Mouse (Mus musculus): ENCODE results near the gene Aig1. TPM values are rescaled to one million over a fixed set of nuclear protein-coding genes. Genes with fewer than 3 reads are reported as not detected.

Aig1 gene
- polyA plus RNA-seq, 1 experiment from 2014 or later: 24.2 TPM

DNA sequence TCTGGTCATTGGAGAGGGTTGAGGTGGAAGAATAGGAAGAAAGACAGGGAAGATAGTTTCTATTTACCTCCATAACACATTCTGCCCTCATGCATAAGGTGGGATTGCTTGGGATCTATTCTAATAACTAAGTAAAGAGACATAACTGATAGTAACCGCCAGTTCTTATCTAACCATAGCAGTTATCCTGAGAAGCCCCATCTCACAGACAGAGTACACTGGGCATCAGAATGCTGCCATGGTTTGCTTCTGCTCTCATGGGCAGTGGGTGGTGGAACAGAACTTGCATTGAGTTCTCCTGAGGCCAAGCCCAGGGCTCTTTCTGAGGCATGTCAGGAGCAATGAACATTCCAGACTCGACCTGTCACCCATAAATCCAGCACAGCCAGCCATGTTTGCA is 105.6 kb downstream of the Aig1 start:
- H3K4me1 ChIP-seq: no peaks in the 10 kb centered on the region
- H3K36me3 ChIP-seq (replicated peaks): no peaks in the 10 kb centered on the region
- DNase-seq (ENCODE audit: low spot score): no peak
- no peaks in the 10 kb centered on the region for H3K9me3 ChIP-seq
- WGBS: 88% methylated on average over 2 of the region's 2 CpGs
- no peaks in the 10 kb centered on the region for H3K27me3 ChIP-seq (replicated peaks; ENCODE audit: low read depth, poor library complexity, severe bottlenecking)
- H3K4me3 ChIP-seq: no peak overlapping the region
- H3K27ac ChIP-seq (replicated peaks): no peak overlapping the region

DNA sequence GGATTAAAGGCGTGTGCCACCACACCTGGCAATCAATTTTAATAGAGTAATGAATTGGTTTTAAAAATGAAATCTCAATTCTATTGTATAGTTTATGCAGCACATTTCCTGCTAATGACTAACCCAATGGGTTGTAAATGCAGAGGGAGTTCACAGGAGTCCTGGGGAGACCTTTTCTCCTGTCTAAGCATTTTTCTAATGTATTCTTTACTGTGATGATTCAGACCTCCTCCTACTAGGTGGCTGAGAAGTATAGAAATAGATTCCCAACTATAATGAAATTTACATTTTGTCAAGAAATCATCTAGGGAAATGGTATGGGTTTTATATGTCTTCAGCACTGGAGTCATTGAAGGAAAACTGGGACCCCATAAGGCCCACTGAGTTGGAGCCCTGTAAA is 114.1 kb downstream of the Aig1 start:
- Histone ChIP-seq H3K4me3 (no peak overlapping the region), H3K4me1 (no peaks in the 10 kb centered on the region), H3K27me3 (replicated peaks; ENCODE audit: low read depth, poor library complexity, severe bottlenecking) (no peaks in the 10 kb centered on the region), H3K36me3 (replicated peaks) (no peaks in the 10 kb centered on the region), H3K9me3 (no peaks in the 10 kb centered on the region), H3K27ac (replicated peaks) (no peak overlapping the region)
- 98% methylated on average over 1 of the region's 1 CpGs for WGBS
- no peak for DNase-seq (ENCODE audit: low spot score)

DNA sequence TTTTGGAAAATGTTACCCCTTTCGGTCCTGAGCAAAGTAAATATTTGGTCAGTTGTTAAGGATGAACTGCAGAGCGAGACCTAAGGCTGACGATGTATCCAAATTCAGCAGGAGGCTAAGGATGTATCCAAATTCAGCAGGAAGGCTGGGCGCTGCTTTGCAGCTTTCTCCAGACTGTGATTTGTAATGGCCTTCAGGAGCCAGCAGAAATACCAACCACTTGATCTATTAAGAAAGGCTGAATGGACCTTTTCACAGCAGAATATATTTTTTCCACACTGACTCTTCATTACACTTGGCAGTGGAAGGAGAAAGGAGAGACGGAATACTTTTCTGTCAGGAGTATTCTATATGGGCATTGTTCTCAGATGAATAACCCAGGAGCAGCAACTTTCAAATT is 115.0 kb downstream of the Aig1 start:
- no peaks in the 10 kb centered on the region for H3K27me3 ChIP-seq (replicated peaks; ENCODE audit: low read depth, poor library complexity, severe bottlenecking)
- DNase-seq (ENCODE audit: low spot score): no peak
- no peaks in the 10 kb centered on the region for H3K36me3 ChIP-seq (replicated peaks)
- no peak overlapping the region for H3K27ac ChIP-seq (replicated peaks)
- 82% methylated on average over 5 of the region's 5 CpGs for WGBS
- no peaks in the 10 kb centered on the region for H3K9me3 ChIP-seq
- H3K4me3 ChIP-seq: no peak overlapping the region
- no peaks in the 10 kb centered on the region for H3K4me1 ChIP-seq

DNA sequence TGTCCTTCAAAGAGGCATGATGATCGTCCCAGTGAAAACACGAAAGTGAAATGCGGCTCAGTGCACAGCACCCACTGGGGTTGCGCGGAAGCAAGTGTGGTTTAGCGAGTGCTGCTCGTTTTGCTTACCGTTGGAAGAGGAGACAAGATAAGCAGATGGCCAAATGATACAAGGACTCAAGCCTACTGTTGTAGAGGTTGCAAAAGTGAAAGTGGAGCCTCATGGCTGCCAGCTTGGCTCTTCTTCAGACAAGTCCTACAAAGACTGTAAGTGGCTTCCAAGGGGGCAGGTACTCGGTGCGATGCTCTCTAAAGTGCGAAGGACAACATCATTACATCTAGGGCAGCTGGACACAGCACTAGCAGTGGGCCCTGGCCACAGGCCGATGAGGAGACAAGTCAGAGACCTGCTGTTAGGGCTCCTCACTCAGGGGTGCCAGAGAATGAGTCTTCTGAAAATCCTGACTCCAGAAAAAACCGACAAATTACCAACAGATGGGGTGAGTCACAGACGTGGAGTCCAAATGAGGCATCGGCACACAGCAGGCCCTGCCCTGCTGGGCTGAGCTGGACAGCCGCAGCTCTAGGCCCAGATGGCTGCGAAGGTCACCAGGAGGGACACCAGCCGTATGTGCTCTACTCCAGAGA is 129.2 kb downstream of the Aig1 start:
- no peak for DNase-seq (ENCODE audit: low spot score)
- H3K9me3 ChIP-seq: no peaks in the 10 kb centered on the region
- peaks cover 4% of the 10 kb centered on the region; the same call in 1 of the 2 replicates for H3K4me1 ChIP-seq
- no peak overlapping the region for H3K4me3 ChIP-seq
- no peaks in the 10 kb centered on the region for H3K27me3 ChIP-seq (replicated peaks; ENCODE audit: low read depth, poor library complexity, severe bottlenecking)
- H3K27ac ChIP-seq (replicated peaks): no peak overlapping the region; the same call in 1 of the 2 replicates
- no peaks in the 10 kb centered on the region for H3K36me3 ChIP-seq (replicated peaks)
- 85% methylated on average over 18 of the region's 18 CpGs for WGBS

DNA sequence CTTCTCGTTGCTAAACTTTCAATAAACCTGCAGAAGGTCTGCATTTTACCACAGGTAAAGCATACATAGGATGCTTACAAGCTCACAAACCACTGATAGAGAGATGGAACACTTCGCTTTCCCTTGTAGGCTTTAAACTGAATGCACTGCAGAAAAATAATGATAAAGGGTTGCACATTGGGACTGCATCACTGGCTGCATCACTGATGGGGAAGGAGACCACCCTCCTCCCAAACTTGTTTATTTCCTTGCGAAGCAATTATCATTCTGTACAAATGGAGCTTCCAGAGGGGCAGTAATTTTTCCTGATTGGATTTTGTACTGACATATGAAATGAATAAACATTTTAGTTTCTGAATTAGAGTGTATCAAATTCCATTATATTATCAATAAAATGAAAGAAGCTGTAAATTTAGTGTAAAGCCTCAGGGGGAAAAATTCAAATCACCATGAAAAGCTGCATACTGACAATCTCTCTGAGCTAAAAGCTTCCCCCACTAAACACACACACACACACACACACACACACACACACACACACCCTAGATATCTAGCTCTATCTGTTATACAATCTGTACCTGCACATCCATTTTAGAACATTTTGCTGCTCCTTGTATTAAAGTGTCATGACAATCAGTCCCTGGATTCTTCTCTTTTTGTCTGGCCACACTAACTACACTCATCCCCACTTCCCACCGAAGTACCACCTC is 138.6 kb downstream of the Aig1 start:
- DNase-seq (ENCODE audit: low spot score): no peak
- 90% methylated on average over 4 of the region's 4 CpGs for WGBS
- Histone ChIP-seq H3K4me1 (no peaks in the 10 kb centered on the region), H3K27me3 (replicated peaks; ENCODE audit: low read depth, poor library complexity, severe bottlenecking) (no peaks in the 10 kb centered on the region), H3K4me3 (no peak overlapping the region), H3K9me3 (no peaks in the 10 kb centered on the region), H3K36me3 (replicated peaks) (no peaks in the 10 kb centered on the region), H3K27ac (replicated peaks) (no peak overlapping the region)

DNA sequence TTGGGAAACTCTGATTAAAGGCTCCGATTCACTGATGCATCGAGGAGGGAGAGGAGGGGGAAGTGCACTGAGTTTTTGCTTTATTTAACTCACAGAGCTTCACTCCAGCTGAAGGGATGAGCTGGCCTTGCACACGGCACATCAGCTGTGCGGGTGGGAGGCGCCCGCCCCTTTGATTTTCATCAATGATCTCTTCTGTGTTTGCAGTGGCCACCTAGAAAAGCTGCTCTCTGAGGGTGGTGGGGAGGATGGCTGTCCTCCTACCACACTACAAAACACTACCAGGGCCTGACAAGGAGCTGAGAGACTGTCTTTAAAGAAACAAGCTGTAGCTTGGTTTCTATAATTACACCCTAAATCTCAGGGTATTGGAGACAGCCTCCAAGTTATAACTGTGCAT is 141.1 kb downstream of the Aig1 start:
- 67% methylated on average over 6 of the region's 6 CpGs for WGBS

DNA sequence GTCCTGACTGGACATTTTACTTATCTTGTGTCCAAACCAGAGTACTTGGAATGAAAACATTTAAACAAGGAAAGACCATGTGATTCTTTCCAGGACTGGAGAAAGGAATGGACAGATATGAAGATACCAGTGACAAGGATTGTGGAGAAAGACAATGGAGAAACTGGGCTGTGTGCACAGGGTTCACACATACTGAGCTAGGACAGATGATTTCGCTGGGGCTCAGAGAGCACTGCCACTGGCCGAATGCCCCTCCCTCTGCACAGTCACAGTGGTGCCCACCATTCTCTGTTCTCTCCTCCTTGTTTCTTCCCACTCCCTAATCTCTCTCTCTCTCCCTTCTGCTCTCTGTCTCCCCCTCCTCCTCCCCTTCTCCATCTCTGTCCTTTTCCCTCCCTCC is 142.6 kb downstream of the Aig1 start:
- no peaks in the 10 kb centered on the region for H3K36me3 ChIP-seq (replicated peaks)
- H3K27me3 ChIP-seq (replicated peaks; ENCODE audit: low read depth, poor library complexity, severe bottlenecking): no peaks in the 10 kb centered on the region
- H3K9me3 ChIP-seq: no peaks in the 10 kb centered on the region; the same call in 1 of the 2 replicates
- no peak overlapping the region for H3K27ac ChIP-seq (replicated peaks)
- no peaks in the 10 kb centered on the region for H3K4me1 ChIP-seq
- no peak overlapping the region for H3K4me3 ChIP-seq
- DNase-seq (ENCODE audit: low spot score): no peak
- WGBS: 90% methylated on average over 2 of the region's 2 CpGs

More for the DNA sequence above, 141.1 kb downstream of the Aig1 start:
- Histone ChIP-seq H3K27ac (replicated peaks) (no peak overlapping the region), H3K4me3 (no peak overlapping the region), H3K4me1 (no peaks in the 10 kb centered on the region), H3K27me3 (replicated peaks; ENCODE audit: low read depth, poor library complexity, severe bottlenecking) (no peaks in the 10 kb centered on the region), H3K36me3 (replicated peaks) (no peaks in the 10 kb centered on the region), H3K9me3 (no peaks in the 10 kb centered on the region)
- DNase-seq (ENCODE audit: low spot score): no peak

DNA sequence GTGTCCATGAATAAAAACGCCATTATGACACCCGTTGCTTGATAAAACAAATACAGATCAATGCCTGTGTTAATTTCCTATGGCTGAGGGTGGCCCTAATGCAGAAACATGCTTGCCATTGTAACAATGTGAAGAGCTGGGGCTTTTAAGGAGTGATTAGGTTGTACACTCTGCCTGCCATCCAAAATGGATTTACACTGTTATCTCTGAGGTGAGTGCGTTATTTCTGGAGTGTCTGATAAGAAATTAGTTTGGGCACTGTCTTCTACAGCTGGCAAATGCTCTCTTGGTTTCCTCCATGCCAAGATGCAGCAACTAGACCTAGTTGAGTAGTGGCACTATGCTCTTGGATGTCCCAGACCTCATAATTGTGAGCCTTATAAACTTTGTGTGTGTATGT is 143.5 kb downstream of the Aig1 start:
- no peak overlapping the region for H3K4me3 ChIP-seq
- WGBS: 93% methylated on average over 3 of the region's 3 CpGs

DNA sequence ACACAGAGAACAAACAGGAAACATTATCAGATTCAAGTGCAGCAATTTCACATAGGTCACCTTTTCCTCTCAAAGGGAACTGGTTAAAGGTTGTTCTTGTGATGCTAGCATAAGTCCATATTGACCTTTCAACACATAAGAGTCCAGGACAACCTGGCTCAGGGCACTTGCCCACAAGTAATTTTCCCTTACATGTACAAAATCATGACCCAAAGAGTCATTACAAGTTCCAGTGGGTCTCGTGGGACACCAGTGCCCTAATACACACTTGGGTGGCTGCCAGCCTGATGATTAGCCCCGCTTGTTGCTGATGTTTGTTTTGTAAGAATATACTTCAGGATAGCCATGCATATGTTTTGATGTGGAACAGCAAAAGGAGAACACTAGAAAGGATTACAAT is 152.6 kb downstream of the Aig1 start:
- Histone ChIP-seq H3K9me3 (no peaks in the 10 kb centered on the region), H3K4me3 (no peak overlapping the region), H3K36me3 (replicated peaks) (no peaks in the 10 kb centered on the region), H3K27me3 (replicated peaks; ENCODE audit: low read depth, poor library complexity, severe bottlenecking) (no peaks in the 10 kb centered on the region), H3K27ac (replicated peaks) (no peak overlapping the region), H3K4me1 (peaks cover 35% of the 10 kb centered on the region)
- no peak for DNase-seq (ENCODE audit: low spot score)
- 69% methylated on average over 2 of the region's 2 CpGs for WGBS

More for the DNA sequence above, 143.5 kb downstream of the Aig1 start:
- Histone ChIP-seq H3K36me3 (replicated peaks) (no peaks in the 10 kb centered on the region), H3K27me3 (replicated peaks; ENCODE audit: low read depth, poor library complexity, severe bottlenecking) (no peaks in the 10 kb centered on the region), H3K27ac (replicated peaks) (no peak overlapping the region), H3K4me1 (no peaks in the 10 kb centered on the region), H3K9me3 (no peaks in the 10 kb centered on the region; the same call in 1 of the 2 replicates)
- no peak for DNase-seq (ENCODE audit: low spot score)

DNA sequence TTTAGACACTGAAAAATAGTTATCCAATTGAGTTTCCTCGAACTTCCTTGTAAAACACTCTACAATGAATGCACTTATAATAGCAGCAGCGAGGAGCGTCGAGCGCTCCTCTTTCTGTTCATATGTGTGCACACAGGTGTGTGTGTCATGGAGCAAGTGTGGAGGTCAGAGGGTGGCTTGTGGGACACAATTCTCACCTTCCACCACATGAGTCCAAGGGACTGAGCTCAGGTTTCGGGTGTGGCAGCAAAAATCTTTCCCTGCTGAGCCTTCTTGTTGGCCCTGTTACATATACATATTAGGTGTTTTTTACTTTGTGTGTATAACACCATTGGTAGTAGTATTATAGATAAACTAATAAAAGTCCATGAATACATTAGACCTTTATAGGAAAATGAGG is 153.2 kb downstream of the Aig1 start:
- no peak for DNase-seq (ENCODE audit: low spot score)
- Histone ChIP-seq H3K9me3 (no peaks in the 10 kb centered on the region), H3K36me3 (replicated peaks) (no peaks in the 10 kb centered on the region), H3K4me1 (peaks cover 36% of the 10 kb centered on the region), H3K27ac (replicated peaks) (no peak overlapping the region), H3K27me3 (replicated peaks; ENCODE audit: low read depth, poor library complexity, severe bottlenecking) (no peaks in the 10 kb centered on the region), H3K4me3 (no peak overlapping the region)
- 87% methylated on average over 6 of the region's 6 CpGs for WGBS

DNA sequence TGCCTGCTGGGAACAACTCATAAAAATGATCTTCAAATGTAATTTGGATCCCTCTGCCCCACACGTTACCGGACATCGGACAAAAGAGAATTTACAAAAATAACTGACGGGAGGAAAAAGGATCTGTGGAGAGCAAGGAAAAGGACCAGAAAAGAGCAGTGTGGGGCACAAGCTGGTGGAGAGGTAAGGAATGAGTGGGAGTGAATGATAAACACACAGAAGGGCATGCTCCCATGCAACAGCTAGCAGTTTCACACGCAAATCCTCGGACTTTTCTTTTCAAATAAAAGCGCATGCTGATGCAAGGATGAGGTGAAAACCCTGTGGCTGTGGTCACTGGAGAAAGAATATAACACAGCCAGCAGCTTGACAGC is 153.9 kb downstream of the Aig1 start:
- H3K36me3 ChIP-seq (replicated peaks): no peaks in the 10 kb centered on the region
- H3K9me3 ChIP-seq: no peaks in the 10 kb centered on the region
- H3K27me3 ChIP-seq (replicated peaks; ENCODE audit: low read depth, poor library complexity, severe bottlenecking): no peaks in the 10 kb centered on the region
- no peak overlapping the region for H3K27ac ChIP-seq (replicated peaks)
- peaks cover 36% of the 10 kb centered on the region for H3K4me1 ChIP-seq
- no peak overlapping the region for H3K4me3 ChIP-seq
- WGBS: 72% methylated on average over 7 of the region's 7 CpGs
- no peak for DNase-seq (ENCODE audit: low spot score)

DNA sequence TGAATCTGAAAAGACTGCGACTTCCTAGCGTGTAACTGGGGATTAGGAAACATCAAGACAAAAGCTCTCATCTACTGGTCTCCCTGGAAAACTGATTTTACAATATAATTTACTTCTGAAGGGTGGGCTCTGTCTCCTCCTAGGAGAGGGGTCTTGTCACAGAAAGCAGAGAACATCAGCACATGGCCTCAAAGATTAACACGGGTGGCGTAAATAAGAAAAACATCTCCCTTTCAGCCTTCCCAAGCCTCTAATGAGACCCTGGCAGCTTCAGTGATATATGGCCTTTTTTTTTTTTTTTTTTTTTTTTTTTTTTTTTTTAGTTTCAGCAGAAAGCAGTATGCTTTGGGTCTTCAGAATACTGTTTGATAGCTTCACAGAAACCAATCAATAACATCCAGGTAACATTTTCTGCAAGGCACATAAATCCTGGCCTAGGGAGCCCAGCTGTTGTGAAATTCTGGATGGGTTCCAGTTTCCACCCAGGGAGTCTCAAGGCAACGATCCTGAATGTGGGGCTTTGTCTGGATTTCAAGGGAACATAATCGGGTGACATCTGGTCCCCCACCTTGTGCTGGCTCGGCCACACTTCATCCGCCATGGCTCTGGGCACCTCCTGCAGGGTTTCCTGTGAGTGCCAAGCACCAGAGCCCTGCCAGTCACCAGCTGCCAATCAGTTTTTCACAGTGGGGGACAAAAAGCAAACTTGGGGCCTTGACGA is 154.4 kb downstream of the Aig1 start:
- Histone ChIP-seq H3K27me3 (replicated peaks; ENCODE audit: low read depth, poor library complexity, severe bottlenecking) (no peaks in the 10 kb centered on the region), H3K4me3 (no peak overlapping the region), H3K36me3 (replicated peaks) (no peaks in the 10 kb centered on the region), H3K9me3 (no peaks in the 10 kb centered on the region), H3K27ac (replicated peaks) (no peak overlapping the region), H3K4me1 (peaks cover 36% of the 10 kb centered on the region)
- 50% methylated on average over 9 of the region's 9 CpGs for WGBS
- DNase-seq (ENCODE audit: low spot score): peak; percentile 24

DNA sequence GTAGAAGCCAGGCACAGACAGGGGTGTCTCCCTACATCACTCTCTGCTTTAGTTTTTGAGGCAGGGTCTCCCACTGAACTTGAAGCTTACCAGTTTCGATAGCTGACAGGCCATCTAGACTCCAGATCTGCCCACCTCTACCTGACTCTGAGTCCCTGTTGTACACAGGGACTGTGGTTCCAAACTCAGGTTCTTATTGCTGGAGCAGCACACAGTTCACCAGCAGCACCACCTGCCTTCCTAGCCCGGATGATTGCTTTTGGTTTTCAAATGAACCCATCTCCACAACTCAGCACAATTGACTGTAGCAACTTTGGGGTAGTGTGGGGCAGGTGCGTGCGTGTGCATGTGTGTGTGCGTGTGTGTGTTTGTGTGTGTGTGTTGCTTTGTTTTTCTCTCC is 155.1 kb downstream of the Aig1 start:
- Histone ChIP-seq H3K9me3 (no peaks in the 10 kb centered on the region), H3K36me3 (replicated peaks) (no peaks in the 10 kb centered on the region), H3K27me3 (replicated peaks; ENCODE audit: low read depth, poor library complexity, severe bottlenecking) (no peaks in the 10 kb centered on the region), H3K27ac (replicated peaks) (no peak overlapping the region), H3K4me1 (peaks cover 36% of the 10 kb centered on the region), H3K4me3 (no peak overlapping the region)
- DNase-seq (ENCODE audit: low spot score): no peak
- WGBS: 91% methylated on average over 5 of the region's 5 CpGs
